Mouse (Mus musculus) hindbrain, embryonic 10.5 days (tissue): ENCODE results near the gene Rasgrp3. TPM values are rescaled to one million over a fixed set of nuclear protein-coding genes. Genes with fewer than 3 reads are reported as not detected.

ENCODE experiments used
- DNase-seq: peaks from one replicate; pipeline ENCODE4 v3.0.0-alpha.2; 2017; ENCODE audit warnings: low spot score
- H3K27ac ChIP-seq: fragments of 300-500 bp; sonication (generic); 2 replicates; pipeline ENCODE4 v1.5.1; 2016; ENCODE audit warnings: mild to moderate bottlenecking, moderate library complexity
- H3K27me3 ChIP-seq: fragments of 300-500 bp; sonication (generic); 2 replicates; pipeline ENCODE4 v1.6.1; 2016; ENCODE audit warnings: mild to moderate bottlenecking; ENCODE audit not compliant: poor library complexity, insufficient read depth, severe bottlenecking
- H3K36me3 ChIP-seq: fragments of 300-500 bp; sonication (generic); 2 replicates; pipeline ENCODE4 v1.6.1; 2016; ENCODE audit warnings: mild to moderate bottlenecking, moderate library complexity
- H3K4me1 ChIP-seq: fragments of 300-500 bp; sonication (generic); replicated peaks from 2 replicates; pipeline ENCODE4 v1.6.1; 2016; ENCODE audit warnings: mild to moderate bottlenecking
- H3K4me3 ChIP-seq: fragments of 300-500 bp; sonication (generic); 2 replicates; pipeline ENCODE4 v1.5.1; 2016; ENCODE audit warnings: mild to moderate bottlenecking, moderate library complexity
- H3K9me3 ChIP-seq: fragments of 300-500 bp; sonication (generic); 2 replicates; pipeline ENCODE4 v1.6.1; 2016; ENCODE audit warnings: mild to moderate bottlenecking, moderate library complexity
- WGBS: fragments of 180-500 bp; shearing (Covaris S2); methylation state at CpG from one replicate; pipeline ENCODE4 v1.1.7; 2016; 5-methylcytosine and 5-hydroxymethylcytosine counted together
- polyA plus RNA-seq: library from polyadenylated mRNA; unstranded; fragments of >200 nt; fragmentation: Nextera tagmentation; extraction: Ambion mirVana; gene quantifications from 2 replicates; pipeline ENCODE4 v1.2.1, GENCODE M21; 2016

The Rasgrp3 gene
- polyA plus RNA-seq, 1 experiment from 2014 or later = 5.1 TPM

GRCm38 (mm10) chr17:75464331-75464982 lies 28.8 kb downstream of the Rasgrp3 start:
- WGBS = 12% methylated on average over 9 of the region's 9 CpGs
- Histone ChIP-seq H3K27me3 (0 out of 2 replicates have a peak, but pooled peaks cover 8% of the 10 kb centered on the region), H3K4me3 (peak overlapping the region; percentile 32; the same call in 1 of the 2 replicates), H3K27ac (no peak overlapping the region), H3K36me3 (no peaks in the 10 kb centered on the region), H3K4me1 (peaks cover 16% of the 10 kb centered on the region), H3K9me3 (no peaks in the 10 kb centered on the region)
- no peak for DNase-seq

- H3K4me1 ChIP-seq = peaks cover 16% of the 10 kb centered on the region
- no peaks in the 10 kb centered on the region for H3K9me3 ChIP-seq
- 0 out of 2 replicates have a peak, but pooled peaks cover 8% of the 10 kb centered on the region for H3K27me3 ChIP-seq
- 0 out of 2 replicates have a peak overlapping the region, but pooled peaks have one; percentile 10 for H3K27ac ChIP-seq
- WGBS = 9% methylated on average over 15 of the region's 15 CpGs
- DNase-seq = peak; percentile 53
- H3K4me3 ChIP-seq = peak overlapping the region; percentile 32
- no peaks in the 10 kb centered on the region for H3K36me3 ChIP-seq
Measured at GRCm38 (mm10) chr17:75464983-75465634, 29.4 kb downstream of the Rasgrp3 start.

DNA sequence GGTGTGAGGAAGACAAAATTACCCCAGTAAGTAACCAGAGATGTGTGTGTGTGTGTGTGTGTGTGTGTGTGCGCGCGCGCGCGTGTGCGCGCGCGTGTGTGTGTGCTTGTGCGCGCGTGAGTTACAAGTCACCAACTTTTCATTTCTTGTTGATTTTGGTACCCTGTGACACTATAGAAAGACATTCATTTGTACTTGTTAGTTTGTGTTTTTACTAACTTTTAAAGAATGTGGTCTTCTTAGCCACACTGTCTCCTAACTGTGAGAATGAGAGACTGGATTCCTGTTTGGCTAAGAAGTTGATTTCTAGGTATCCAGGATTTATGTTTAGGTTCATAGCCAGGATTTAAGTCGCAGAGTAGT lies 29.9 kb downstream of the Rasgrp3 start:
- H3K9me3 ChIP-seq = no peaks in the 10 kb centered on the region
- H3K4me1 ChIP-seq = peaks cover 16% of the 10 kb centered on the region
- no peak overlapping the region for H3K27ac ChIP-seq
- H3K27me3 ChIP-seq = 0 out of 2 replicates have a peak, but pooled peaks cover 8% of the 10 kb centered on the region
- peak overlapping the region; percentile 32 for H3K4me3 ChIP-seq
- WGBS = 51% methylated on average over 14 of the region's 14 CpGs
- no peak for DNase-seq
- H3K36me3 ChIP-seq = no peaks in the 10 kb centered on the region

- no peaks in the 10 kb centered on the region for H3K9me3 ChIP-seq
- no peaks in the 10 kb centered on the region for H3K36me3 ChIP-seq
- 89% methylated on average over 4 of the region's 4 CpGs for WGBS
- 0 out of 2 replicates have a peak, but pooled peaks cover 8% of the 10 kb centered on the region for H3K27me3 ChIP-seq
- DNase-seq = no peak
- H3K27ac ChIP-seq = no peak overlapping the region
- H3K4me3 ChIP-seq = no peak overlapping the region
- peaks cover 16% of the 10 kb centered on the region for H3K4me1 ChIP-seq
Measured at GRCm38 (mm10) chr17:75466948-75467347, 31.3 kb downstream of the Rasgrp3 start.

GRCm38 (mm10) chr17:75467526-75467925 lies 31.8 kb downstream of the Rasgrp3 start:
- Histone ChIP-seq H3K27me3 (0 out of 2 replicates have a peak, but pooled peaks cover 8% of the 10 kb centered on the region), H3K4me1 (peaks cover 16% of the 10 kb centered on the region), H3K27ac (no peak overlapping the region), H3K36me3 (no peaks in the 10 kb centered on the region), H3K4me3 (no peak overlapping the region), H3K9me3 (no peaks in the 10 kb centered on the region)
- 88% methylated on average over 2 of the region's 2 CpGs for WGBS
- no peak for DNase-seq

DNA sequence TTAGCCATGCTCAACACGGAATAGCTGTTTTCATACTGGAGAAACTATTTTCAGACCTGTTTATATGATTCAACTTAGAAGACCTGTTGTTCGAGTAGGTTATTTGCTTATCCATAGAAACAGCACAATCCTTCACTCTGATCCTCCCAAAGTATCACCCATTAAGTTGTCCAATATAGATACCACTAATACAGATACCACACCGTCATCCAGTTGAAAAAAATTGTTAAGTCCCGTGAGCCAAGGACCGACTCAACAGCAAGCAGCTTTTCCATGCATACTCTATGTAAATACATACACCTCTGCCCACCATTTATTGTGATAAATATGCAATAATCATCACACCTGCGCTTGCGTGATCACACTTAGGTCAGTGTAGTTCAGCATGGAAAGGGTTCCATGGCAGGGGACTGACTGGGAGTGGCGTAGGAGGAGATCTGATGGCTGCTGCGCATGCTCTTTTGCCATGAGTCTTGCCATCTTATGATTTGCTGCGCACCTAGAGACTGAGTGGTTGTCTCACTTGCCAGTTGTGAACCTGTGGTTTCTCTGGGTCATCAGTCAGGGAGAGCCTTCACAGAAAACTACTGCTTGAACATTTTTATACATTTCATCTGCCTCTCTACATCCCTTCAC lies 32.9 kb downstream of the Rasgrp3 start:
- H3K27ac ChIP-seq = no peak overlapping the region
- 94% methylated on average over 10 of the region's 10 CpGs for WGBS
- H3K36me3 ChIP-seq = no peaks in the 10 kb centered on the region
- H3K4me3 ChIP-seq = no peak overlapping the region
- no peak for DNase-seq
- H3K9me3 ChIP-seq = no peaks in the 10 kb centered on the region
- peaks cover 16% of the 10 kb centered on the region for H3K4me1 ChIP-seq
- 0 out of 2 replicates have a peak, but pooled peaks cover 8% of the 10 kb centered on the region for H3K27me3 ChIP-seq

- Histone ChIP-seq H3K27me3 (no peaks in the 10 kb centered on the region), H3K36me3 (no peaks in the 10 kb centered on the region), H3K4me1 (peaks cover 5% of the 10 kb centered on the region), H3K4me3 (no peak overlapping the region), H3K27ac (no peak overlapping the region), H3K9me3 (no peaks in the 10 kb centered on the region)
- 88% methylated on average over 6 of the region's 6 CpGs for WGBS
- DNase-seq = no peak
Measured at GRCm38 (mm10) chr17:75470325-75470724, 34.6 kb downstream of the Rasgrp3 start.

GRCm38 (mm10) chr17:75470885-75471610 lies 35.4 kb downstream of the Rasgrp3 start:
- WGBS = 94% methylated on average over 7 of the region's 7 CpGs
- no peaks in the 10 kb centered on the region for H3K27me3 ChIP-seq
- DNase-seq = no peak
- H3K9me3 ChIP-seq = no peaks in the 10 kb centered on the region
- H3K36me3 ChIP-seq = no peaks in the 10 kb centered on the region
- H3K4me1 ChIP-seq = no peaks in the 10 kb centered on the region
- no peak overlapping the region for H3K27ac ChIP-seq
- H3K4me3 ChIP-seq = no peak overlapping the region

DNA sequence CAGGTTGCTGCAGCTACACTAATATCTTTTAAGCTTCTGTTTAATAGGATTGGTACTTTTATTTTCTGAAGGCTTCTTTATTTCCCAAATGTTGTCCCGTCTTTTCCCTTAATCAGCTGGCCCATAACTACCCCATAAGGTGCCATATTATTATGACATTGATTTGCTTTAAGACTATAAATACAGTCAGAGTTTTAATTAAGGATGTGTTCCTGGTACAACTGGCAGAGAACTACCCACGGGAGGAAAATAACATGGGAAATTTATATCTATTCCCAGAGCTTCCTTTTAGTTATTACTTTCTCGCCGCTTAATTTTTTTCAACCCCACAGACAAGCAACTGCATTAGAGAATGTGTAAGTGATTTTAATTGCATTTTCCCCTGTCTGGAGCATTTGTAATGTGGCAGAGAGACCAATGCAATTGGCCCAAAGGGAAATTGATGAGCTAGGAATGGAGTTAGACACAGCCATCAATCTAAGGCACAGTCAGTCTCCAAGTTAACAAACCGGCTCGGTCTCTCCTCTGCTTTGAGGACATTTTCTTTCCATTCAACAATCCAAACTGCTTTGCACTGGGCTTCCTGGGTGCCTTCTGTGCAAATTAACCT lies 36.1 kb downstream of the Rasgrp3 start:
- H3K27ac ChIP-seq = no peak overlapping the region
- no peaks in the 10 kb centered on the region for H3K36me3 ChIP-seq
- no peaks in the 10 kb centered on the region for H3K4me1 ChIP-seq
- no peak for DNase-seq
- WGBS = 91% methylated on average over 6 of the region's 6 CpGs
- H3K4me3 ChIP-seq = no peak overlapping the region
- H3K27me3 ChIP-seq = no peaks in the 10 kb centered on the region
- H3K9me3 ChIP-seq = no peaks in the 10 kb centered on the region

DNA sequence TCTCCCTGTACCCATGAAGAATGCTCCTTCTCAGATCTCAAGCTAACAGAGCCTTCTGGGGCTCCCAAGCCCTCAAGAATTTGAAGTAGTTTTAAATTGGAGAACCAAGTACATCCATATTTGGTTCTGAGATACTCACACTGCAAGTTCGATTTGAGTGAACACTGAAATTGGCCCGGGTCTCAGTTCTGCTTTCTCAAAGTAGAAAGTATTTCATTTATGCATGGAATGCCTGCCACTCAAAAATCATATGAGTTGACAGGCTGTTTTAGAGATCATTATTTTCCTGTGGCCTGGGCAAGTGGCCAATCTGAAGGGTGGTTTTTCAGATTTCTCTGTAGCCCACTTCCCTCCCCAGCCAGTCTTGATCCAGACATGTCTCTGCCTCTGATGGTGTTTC lies 36.7 kb downstream of the Rasgrp3 start:
- H3K36me3 ChIP-seq = no peaks in the 10 kb centered on the region
- no peak for DNase-seq
- 86% methylated on average over 2 of the region's 2 CpGs for WGBS

DNA sequence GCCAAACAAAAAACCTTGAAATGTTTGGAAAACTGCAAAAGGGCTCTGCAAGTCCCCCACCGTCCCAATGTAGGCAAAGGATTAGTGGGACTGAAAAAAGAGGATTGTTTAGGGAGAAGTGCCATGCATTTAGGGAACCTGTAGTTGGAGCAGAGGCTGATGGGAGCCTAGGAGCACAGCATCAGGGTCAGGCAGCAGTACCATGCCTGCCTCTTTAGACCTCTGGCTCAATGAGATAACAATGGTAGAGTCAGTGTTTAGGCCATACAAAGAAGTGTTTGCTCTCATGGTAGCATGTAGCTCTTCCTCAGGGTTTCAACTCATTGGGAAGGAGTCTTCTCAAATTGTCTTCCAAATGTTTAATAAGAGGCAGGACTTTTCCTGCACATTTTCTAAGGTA lies 40.3 kb downstream of the Rasgrp3 start:
- Histone ChIP-seq H3K4me3 (no peak overlapping the region), H3K4me1 (no peaks in the 10 kb centered on the region), H3K27me3 (no peaks in the 10 kb centered on the region), H3K27ac (no peak overlapping the region), H3K36me3 (no peaks in the 10 kb centered on the region), H3K9me3 (no peaks in the 10 kb centered on the region)
- WGBS = 75% methylated on average over 1 of the region's 1 CpGs
- no peak for DNase-seq

More for the DNA sequence above, 36.7 kb downstream of the Rasgrp3 start:
- H3K4me3 ChIP-seq = no peak overlapping the region
- H3K4me1 ChIP-seq = no peaks in the 10 kb centered on the region
- H3K27me3 ChIP-seq = no peaks in the 10 kb centered on the region
- no peak overlapping the region for H3K27ac ChIP-seq
- H3K9me3 ChIP-seq = no peaks in the 10 kb centered on the region

- Histone ChIP-seq H3K9me3 (no peaks in the 10 kb centered on the region), H3K4me1 (no peaks in the 10 kb centered on the region), H3K4me3 (no peak overlapping the region), H3K36me3 (no peaks in the 10 kb centered on the region), H3K27me3 (no peaks in the 10 kb centered on the region), H3K27ac (no peak overlapping the region)
- WGBS = 88% methylated on average over 4 of the region's 4 CpGs
- DNase-seq = no peak
Measured at GRCm38 (mm10) chr17:75476736-75477416, 41.2 kb downstream of the Rasgrp3 start.
